Mouse (Mus musculus): ENCODE data around the gene Relt.
"Not testable (repeated sequence)": the region's sequence is repeated elsewhere in the genome, so short reads cannot be mapped to it uniquely, and the experiment has no call there.

The Relt gene

GRCm38 (mm10) chr7:100875822-100876221 lies 12.6 kb upstream of the Relt start:
- DNase-seq (ENCODE audit: low read depth), result no peak

DNA sequence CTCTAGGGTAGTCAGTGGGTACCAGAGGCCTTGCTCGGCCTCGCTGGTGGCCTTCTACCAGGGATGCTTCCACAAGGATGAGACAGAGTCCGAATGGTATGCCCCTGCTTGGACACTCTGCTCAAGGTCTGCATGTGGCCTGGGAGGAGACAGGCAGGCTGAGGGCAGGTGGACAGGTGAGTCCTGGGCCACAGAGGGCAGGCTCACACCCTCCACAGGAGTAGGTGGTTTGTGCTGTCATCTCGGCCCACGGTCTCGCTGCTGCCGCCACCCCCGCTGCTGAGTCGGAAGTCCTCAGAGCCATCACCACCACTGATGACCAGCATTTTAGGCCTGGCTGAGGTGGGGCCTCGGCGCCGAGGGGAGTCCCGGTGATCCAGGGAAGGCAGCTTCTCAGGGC lies 10.0 kb upstream of the Relt start:
- DNase-seq (ENCODE audit: low read depth), result no peak

GRCm38 (mm10) chr7:100871892-100872291 lies 8.6 kb upstream of the Relt start:
- no peak for DNase-seq (ENCODE audit: low read depth)

DNA sequence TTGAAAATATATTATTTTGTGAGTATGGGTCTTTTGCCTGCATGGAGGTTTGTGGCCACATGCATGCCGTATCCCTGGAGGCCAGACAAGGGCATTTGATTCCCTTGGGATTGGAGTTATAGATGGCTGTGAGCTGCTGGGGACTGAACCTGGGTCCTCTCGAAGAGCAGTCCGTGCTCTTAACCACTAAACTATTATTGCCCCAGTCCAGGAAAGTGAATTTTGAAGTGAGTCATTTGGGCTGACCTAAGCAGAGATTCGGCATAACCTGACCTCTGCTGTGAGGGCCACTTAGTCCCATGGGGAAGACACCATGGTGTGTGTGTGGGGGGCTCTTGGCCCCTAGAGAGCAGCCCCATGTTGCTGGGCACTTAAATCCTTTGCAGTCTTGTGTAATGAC lies 8.1 kb upstream of the Relt start:
- DNase-seq (ENCODE audit: low read depth), result no peak

GRCm38 (mm10) chr7:100869877-100870629 lies 6.8 kb upstream of the Relt start:
- DNase-seq (ENCODE audit: low read depth), result no peak

- no peak for DNase-seq (ENCODE audit: low read depth)
Measured at GRCm38 (mm10) chr7:100868551-100868950, 5.3 kb upstream of the Relt start.

GRCm38 (mm10) chr7:100867561-100867960 lies 4.3 kb upstream of the Relt start:
- peak; percentile 37 for DNase-seq (ENCODE audit: low read depth)

- peak; percentile 73 for DNase-seq (ENCODE audit: low read depth)
Measured at GRCm38 (mm10) chr7:100866675-100867074, 3.4 kb upstream of the Relt start.

DNA sequence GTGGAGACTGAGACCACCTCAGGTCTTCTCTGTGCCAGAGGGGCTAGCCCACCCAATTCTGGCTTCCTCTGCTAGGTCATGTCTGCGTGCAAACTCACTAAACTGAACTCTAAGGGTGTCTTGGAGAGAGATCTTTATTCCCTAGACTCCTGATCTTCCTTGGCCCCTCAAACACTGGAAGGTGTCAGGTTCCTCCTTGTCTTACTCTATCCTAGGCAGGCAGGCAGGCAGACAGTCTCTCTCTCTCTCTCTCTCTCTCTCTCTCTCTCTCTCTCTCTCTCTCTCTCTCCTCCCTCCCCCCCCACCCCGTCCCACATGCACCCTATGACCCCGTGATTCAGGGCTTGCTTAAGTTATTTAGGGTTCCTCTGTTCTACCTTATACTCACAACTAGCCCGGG lies 893 bp downstream of the Relt start:
- DNase-seq (ENCODE audit: low read depth), result no peak

GRCm38 (mm10) chr7:100861209-100861608 lies 2.0 kb downstream of the Relt start:
- DNase-seq (ENCODE audit: low read depth), result no peak

DNA sequence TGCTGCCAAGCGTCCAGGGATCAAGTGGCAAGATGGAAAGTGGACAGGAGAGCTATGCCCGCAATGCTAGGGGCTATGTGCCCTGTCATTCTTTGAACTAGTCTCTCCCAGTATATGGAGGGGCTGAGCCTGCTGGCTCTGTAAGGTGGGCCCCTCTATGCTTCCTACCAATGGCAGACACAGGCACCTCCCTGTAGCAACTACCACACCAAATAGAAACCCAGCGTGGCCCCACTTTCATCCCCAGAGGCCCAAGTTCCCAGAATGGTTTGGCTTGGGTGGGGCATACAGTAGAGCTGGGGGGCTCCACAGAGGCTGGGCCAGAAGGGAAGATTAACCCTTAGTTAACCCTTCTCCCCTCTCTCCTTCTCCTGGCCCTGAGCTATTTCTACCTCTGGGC lies 2.8 kb downstream of the Relt start:
- DNase-seq (ENCODE audit: low read depth), result peak; percentile 71

DNA sequence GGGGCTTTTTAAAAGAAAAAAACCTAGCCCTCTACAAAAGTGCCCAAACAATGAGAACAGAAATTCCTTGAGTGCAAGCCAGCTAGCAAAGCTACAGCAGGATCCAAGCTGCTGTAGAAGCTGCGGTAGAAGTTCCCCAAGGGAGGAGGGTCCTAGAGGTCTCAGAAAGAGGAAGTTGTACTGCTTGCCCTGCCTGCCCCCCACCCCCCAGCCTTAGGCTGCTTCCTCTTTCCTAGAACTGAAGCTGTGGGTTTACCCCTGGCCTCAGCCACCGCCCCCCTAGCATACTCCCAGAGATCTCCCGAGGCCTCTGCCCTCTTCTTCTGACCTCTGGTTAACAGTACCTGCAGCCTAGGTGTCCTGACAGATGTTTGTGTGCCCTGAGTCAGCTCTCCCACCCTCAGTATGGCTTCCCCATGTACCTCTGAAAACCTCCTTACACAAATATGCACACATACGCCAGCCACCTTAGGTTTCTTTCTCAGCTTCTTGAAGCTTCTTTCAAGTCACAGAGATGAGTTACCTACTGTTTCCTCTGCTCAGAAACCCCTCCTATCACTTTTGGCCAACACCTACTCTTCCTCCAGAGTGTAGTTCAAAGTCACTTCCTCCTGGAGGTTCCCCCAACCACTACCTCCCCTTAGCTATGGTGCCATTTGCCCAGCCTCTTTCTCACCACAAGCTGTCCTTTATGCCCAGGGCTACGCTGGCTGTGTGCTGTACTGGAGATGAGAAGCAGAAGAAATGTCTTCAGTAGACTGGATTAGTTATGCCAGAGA lies 7.3 kb downstream of the Relt start:
- no peak for DNase-seq (ENCODE audit: low read depth)

- no peak for DNase-seq (ENCODE audit: low read depth)
Measured at GRCm38 (mm10) chr7:100855300-100855699, 7.9 kb downstream of the Relt start.

DNA sequence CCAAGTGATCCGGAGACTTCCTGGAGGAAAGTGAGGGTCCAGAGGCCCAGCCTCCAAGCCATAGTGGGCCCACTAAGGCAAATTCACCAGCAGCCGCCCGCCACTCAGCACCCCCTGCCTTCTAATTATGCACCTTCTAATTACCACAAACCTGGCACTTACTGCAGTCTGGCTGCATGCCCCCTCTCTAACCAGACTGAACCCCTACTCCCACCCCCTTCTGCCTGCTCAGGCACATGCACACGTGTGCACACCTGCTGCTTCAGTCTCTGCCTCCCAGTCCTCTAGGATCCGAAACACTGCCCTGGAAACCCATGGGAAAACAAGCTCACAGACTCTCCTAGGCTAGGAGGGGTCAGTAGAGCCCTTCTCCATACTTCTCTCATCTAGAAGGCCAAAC lies 8.4 kb downstream of the Relt start:
- no peak for DNase-seq (ENCODE audit: low read depth)

GRCm38 (mm10) chr7:100854137-100854814 lies 9.0 kb downstream of the Relt start:
- DNase-seq (ENCODE audit: low read depth), result no peak

- no peak for DNase-seq (ENCODE audit: low read depth)
Measured at GRCm38 (mm10) chr7:100853396-100853795, 9.8 kb downstream of the Relt start.

GRCm38 (mm10) chr7:100851481-100852356 lies 11.5 kb downstream of the Relt start:
- no peak for DNase-seq (ENCODE audit: low read depth)

DNA sequence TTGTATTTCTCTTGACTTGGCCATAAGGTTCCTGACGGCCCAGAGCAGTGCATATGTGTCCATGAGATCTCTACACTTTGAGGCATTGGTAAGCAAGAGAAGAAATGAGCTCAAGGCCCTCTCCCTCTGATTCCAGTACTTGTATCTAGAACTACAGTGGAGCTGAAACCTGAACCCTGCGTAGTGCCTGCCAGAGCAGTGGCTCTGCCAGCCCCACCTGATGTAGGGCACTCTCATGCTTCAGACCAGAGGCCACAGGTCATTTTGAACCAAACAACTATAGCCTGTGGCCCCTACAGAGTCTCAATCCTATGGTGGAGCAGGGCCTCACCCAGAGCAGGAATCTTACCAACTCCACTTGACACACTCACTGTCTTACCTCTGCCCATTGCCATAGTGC lies 13.7 kb downstream of the Relt start:
- no peak for DNase-seq (ENCODE audit: low read depth)

- no peak for DNase-seq (ENCODE audit: low read depth)
Measured at GRCm38 (mm10) chr7:100848744-100849143, 14.5 kb downstream of the Relt start.

GRCm38 (mm10) chr7:100847131-100847530 lies 16.1 kb downstream of the Relt start:
- no peak for DNase-seq (ENCODE audit: low read depth)

DNA sequence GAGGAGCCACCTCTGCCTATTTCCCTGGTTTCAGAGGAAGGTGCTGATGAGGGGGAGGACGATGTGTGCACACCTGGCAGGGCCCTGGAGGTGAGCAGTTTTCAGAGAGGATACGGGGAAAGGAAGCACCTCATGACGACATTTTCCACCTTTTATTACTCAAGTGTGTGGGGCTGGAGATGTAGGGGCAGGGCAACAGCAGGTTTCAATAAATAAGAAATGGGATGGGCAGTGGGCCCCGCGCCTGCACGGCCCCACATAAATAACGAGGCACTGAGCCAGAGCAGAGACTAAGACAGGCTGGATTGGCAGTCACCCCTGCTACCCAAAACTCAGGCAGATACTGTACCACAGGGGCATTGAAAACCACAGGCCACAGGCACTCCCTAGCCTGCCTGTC lies 17.2 kb downstream of the Relt start:
- DNase-seq (ENCODE audit: low read depth), result not testable (repeated sequence)

DNA sequence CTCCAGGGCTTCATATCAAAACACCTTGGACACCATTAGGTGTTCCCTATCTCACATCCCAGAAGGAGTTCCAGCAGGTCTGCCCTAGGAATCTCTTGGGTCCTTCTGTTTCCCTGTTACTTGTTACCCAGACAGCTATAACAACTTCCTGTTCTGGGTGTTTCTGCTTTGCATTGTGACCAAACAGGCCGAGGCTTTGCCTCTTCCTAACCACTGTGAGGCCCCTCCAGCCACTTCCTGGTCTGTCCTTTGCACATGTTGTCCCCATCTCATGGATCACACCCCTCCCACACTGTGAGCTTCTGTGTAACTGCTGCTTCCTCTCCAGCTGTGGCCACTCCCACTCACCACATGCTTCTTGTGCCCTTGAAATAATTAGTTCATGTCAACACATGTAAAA lies 17.8 kb downstream of the Relt start:
- DNase-seq (ENCODE audit: low read depth), result no peak
